Mouse (Mus musculus): ENCODE measurements around the gene Mrpl39.

DNA sequence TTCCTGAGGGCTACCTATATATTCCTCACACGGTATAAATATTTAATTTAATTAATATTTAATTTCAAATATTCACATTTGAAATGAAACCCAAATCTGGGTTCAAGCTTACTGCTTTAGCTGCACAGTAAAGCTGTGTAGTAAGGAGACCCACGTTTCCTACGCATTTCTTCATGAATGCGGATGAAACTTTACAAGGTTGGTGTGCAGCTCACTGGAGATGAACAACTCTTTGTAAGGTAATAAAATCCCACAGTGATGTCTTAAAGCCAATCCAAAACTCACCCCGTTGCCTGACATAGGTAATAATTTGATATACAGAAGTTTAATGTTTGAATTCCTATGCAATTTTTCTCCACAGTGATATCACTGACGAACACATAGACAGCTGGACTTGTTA, 20.6 kb downstream of the Mrpl39 start:
- TF ChIP-seq CTCF (IDR thresholded peaks at IDR 0.05; ENCODE audit: extremely low read depth, insufficient read depth, insufficient read length, insufficient replicate concordance) (no peak), POLR2A (IDR thresholded peaks at IDR 0.05; ENCODE audit: low read depth, low read length) (no peak)

Data from spleen, adult 2 months (tissue).